Mouse (Mus musculus) adrenal gland, postnatal 25 days (tissue): ENCODE data around the gene Slc22a13. TPM values are rescaled to one million over a fixed set of nuclear protein-coding genes. Genes with fewer than 3 reads are reported as not detected.
"Not testable (repeated sequence)": the region's sequence is repeated elsewhere in the genome, so short reads cannot be mapped to it uniquely, and the experiment has no call there.

Experiments
- DNase-seq: peaks from one replicate; pipeline ENCODE4 v3.0.0; 2021; ENCODE audit warnings: mixed read lengths
- long read RNA-seq: library from polyadenylated mRNA; stranded (forward); transcript quantifications from one replicate; pipeline ENCODE4 v2.0.0, GENCODE M21; 2021
- total RNA-seq: library from RNA; stranded (reverse); gene quantifications from 2 replicates; pipeline ENCODE4 v1.2.3, GENCODE M21; 2021

The Slc22a13 gene
- total RNA-seq, result not detected in 2 replicates
- long read RNA-seq, result 0 reads

DNA sequence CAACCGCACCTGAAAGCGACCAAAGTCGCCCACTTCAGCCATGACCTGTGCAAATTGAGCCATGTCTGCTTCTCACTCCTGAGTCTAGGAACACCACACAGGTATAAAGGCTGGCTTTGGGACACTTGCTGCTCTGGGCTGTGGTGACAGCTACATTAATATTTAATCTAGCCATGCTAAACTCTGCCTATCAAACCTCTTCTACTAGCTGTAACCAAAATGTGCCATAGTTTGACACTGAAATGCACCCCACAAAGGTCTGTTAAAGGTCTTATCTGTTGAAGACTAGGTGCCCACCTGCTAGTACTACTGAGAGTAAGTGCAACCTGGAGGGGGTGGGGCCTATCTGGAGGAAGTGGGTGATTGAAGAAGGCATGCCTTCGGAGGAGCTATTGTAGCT, at the start of gene Slc22a13:
TSS of gene Slc22a13 (minus strand) at position 101 of the 400 bp plus-strand sequence.
- DNase-seq, result no peak

- no peak for DNase-seq
Measured at GRCm38 (mm10) chr9:119258128-119258527, 49.2 kb upstream of the Slc22a13 start.

DNA sequence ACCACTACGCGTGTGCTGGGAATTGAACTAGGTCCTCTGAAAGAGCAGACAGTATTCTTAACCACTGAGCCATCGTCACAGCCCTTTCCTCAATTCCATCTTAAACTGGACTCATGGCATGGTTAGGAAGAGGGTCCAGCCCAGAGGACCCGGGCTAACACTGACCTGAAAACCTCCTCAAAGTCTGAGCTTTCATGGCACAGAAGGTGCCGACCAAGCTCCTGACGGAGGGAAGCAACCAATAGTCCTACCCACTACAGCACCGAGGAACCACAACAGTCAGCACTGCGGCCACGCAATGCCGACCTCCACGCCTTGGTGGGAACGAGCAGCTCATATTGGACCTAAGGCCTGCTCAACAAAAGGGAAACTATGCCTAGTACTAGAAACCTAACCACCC, 47.3 kb upstream of the Slc22a13 start:
- no peak for DNase-seq

DNA sequence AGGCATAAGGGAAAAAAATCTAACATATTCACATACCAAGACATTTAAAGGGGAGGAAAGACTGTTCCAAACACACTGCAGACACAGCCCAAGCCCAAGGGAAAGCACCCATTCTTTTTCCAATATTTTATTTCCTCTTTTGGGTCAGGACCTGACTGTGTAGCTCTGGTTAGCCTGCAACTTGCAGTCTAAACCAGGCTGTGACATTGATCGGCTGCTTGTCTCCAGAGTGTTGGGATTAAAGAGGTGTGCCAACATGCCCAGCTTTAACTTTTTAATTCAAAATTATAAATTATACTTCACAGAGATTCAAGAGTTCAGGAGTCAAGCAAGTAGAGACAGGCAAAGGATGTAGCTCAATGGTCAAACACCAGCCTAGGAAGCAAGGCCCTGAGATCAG, 46.2 kb upstream of the Slc22a13 start:
- no peak for DNase-seq

DNA sequence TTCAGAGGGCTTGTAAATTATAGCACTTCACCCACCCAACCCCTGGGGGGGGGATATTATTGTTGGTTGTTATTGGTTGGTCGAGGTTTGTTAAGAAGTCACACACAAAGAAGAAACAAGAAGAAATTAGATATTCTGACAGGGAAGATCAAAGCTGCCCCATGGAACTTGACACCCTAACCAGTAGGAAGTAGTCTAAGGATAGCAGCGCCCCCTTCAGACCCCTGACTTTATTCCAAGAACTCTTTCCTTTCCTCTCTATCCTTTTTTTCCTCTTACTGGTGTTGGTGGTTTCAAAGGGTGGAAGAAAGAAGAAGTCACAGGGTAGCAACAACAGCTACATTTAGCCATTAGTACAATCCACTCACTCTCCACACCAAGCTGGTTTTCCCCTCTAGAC, 45.3 kb upstream of the Slc22a13 start:
- DNase-seq, result no peak

- DNase-seq, result no peak
Measured at GRCm38 (mm10) chr9:119247996-119248395, 39.1 kb upstream of the Slc22a13 start.

DNA sequence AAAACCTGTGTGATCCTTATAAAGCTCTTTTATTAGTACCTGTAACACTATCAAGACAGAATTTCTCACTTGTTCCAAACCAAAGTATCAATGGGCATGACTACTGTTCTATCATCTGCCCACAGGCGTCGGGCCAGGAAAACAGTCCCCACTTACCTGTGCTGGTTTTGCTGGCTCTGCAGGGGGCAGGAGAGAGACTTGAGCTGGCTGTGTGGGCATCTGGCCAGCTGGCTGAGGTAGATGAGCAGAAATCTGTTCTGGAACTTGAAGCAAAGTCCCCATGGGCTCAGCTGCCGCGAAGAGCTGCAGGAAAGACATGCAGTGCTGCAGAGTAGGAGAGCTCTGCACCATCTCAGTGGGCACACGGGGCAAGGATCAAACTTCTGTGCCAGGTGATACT, 37.9 kb upstream of the Slc22a13 start:
- peak; percentile 32 for DNase-seq

DNA sequence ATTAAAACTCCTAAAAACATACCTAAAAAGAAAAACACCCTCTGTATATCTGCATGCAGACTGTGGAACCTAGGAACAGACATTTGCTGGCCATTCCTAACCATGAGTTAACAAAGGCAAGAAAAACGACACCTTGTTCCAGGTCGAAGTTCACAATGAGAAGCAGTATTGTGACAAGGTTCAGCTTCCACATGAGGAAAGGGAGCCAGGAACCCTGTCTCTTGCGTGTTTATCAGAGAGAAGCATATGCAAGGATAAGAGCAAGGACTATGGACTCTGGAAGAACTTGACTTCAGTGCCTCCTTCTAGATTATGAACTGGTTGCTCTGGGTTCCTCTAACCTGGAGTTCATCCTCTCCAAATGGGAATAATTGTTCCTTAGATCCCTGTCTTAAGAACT, 35.1 kb upstream of the Slc22a13 start:
- no peak for DNase-seq

- DNase-seq, result no peak
Measured at GRCm38 (mm10) chr9:119241169-119241865, 32.4 kb upstream of the Slc22a13 start.

DNA sequence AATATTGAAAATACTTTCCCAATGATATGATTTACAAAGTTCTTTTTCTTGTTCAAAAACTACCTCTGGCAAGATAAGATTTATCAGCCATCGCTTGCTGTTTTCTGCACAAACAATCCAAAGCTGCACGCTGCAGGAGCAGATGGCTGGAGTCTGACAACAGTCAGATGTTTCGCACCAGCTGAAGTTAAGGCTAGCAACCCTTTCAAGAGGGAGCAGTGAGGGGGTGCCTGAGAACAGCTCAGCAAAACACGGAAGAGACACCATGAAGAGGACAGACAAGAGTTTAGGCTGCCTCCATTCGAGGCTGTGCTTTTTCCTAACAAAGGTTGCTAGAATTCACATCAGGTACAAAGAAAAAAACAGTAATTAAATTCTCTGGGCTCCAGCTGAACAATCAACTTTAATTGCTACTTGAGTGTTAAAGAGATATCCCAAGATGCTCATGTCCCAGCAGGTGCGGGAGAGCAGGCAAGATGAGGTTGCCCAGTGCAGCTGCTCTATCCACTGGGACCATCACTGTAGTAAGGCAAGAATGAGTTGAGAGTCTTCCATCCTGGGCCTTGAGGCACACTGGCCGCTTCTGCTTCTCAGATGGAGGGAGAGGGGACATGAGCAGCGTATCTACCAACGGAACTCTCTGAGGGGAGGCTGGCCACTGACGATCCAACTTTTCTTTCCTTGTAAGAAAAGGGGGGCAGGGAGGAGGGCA, 31.5 kb upstream of the Slc22a13 start:
- DNase-seq, result no peak

GRCm38 (mm10) chr9:119239274-119239673, 30.4 kb upstream of the Slc22a13 start:
- DNase-seq, result no peak

- no peak for DNase-seq
Measured at GRCm38 (mm10) chr9:119238796-119239195, 29.9 kb upstream of the Slc22a13 start.

DNA sequence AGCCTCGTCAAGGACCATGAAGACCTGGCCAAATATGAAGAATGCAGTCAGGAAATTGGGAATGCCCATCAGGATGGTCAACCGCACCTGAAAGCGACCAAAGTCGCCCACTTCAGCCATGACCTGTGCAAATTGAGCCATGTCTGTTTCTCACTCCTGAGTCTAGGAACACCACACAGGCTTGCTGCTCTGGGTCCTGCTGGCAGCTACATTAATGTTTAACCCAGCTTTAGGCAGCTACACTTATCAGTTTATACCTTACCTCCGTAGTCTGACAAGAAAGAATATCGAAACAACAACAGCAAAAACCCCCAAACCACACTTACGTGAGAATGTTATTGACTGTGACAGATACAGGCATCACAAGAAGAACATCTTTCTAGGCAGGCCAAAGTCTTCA, 22.7 kb upstream of the Slc22a13 start:
- DNase-seq, result no peak

DNA sequence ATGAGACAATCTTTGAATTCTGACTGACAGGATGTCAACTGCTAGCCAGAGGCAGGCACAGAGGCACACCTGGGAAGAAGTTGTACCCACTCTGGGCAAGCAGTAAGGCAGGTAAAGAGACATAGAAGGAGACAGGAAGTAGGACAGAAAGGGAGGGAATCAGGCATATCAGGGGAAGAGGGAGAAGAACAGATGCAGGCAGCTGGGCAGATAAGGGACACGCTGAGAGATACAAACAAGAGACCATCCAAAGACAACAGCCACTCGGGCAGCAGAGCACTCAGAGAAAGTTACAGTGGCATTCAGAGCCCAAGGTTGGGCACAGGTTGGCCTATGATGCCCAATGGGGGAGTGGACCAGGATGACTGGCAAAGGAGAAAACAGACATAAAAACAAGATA, 21.9 kb upstream of the Slc22a13 start:
- DNase-seq, result no peak

DNA sequence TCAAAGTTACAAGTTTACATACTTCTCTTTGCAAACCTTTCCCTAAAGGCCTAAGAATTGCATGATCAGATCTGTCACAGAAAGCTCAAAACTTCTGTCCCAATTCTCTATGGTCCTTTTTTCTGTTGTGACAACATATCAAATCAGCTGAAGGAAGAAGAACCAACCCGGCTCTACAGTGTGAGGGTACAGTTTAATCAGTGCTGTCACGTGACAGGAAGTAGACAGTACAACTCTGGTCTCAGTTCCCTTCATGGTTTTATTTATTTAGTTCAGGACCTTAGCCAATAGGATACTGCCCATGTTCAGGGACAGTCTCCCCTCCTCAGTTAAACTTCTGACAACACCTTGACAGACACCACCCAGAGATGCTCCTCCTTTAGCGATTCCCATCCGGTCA, 11.4 kb upstream of the Slc22a13 start:
- no peak for DNase-seq

DNA sequence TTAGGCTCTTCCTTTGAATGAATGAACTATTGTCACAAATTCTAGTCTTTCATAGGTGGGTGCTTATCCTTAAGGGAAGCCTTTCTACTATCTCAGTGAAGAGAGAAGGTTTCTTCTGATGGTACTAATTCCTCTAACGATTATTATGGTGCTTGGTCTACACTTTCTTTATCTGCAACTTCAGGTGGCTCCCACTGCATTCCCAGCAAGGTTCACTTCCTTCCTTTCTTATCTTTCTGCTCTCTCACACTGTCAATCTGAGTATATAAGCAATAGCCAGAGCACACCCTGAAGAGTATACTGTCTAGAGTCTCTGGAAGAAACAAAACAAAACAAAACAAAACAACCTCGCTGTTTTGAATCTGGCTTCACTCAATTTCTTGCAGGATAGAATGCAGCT, 10.8 kb upstream of the Slc22a13 start:
- no peak for DNase-seq

- not testable (repeated sequence) for DNase-seq
Measured at GRCm38 (mm10) chr9:119215341-119215740, 6.4 kb upstream of the Slc22a13 start.

GRCm38 (mm10) chr9:119214601-119215000, 5.7 kb upstream of the Slc22a13 start:
- DNase-seq, result no peak

- no peak for DNase-seq
Measured at GRCm38 (mm10) chr9:119212996-119213395, 4.1 kb upstream of the Slc22a13 start.

DNA sequence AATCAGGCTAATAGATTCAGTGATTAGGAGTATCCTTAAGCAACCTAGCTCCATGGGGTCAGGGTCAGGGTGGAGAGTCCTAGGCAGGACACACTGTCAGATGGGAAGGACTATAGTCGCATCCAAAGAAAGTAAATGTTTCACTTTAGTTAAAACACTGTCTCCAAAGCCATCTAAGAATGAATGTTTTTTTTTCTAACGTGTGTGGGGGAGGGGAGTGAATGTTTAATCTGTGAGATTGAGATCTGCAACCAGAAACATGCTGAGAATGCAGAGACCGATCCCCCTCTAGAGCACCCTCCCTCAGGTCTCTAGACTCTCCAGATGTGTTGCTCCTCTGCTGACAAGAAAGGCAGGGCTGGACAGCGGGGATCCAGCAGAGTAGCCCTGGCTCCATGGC, 1.8 kb downstream of the Slc22a13 start:
- DNase-seq, result no peak

- no peak for DNase-seq
Measured at GRCm38 (mm10) chr9:119206666-119207065, 2.2 kb downstream of the Slc22a13 start.

GRCm38 (mm10) chr9:119205756-119206155, 3.1 kb downstream of the Slc22a13 start:
- DNase-seq, result no peak

DNA sequence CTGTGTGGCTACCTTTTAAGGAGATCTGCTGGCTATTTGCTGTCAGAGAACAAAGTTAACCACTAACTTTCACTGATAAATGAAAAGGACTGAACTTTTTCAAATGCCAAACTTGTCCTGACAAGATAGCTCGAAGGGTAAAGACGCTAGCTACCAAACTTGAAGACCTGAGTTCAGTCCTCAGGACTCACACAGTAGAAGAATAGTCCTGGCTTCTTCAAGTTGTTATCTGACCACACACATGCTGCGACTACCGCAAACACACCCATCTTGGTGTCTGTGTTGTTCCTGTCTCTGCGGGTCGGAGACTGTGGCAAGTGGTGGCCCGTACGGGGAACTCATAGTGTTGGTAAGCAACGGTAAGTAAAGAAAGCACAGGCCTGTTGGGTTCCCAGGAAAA, 5.3 kb downstream of the Slc22a13 start:
- DNase-seq, result no peak

DNA sequence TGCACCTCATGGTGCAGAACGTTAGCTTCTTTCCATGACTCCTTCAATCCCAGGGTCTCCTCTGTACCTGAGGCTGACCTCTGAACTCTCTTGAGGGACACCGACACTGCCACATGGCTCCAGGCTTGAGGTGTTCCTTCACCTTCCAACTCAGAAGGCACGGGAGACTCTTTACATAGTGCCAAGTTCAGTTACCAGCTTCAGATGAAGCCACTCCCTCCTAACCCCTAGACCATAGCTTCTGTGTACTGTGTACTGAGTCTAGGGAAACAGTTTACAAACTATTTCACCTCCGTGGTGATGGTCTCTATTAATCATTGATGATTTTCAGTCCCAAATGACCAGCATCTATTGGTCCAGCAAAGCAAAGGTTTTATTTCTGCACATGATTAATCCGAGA, 7.2 kb downstream of the Slc22a13 start:
- DNase-seq, result no peak
